Mouse (Mus musculus) MEL (cell line): ENCODE data around the gene Flnb. TPM values are rescaled to one million over a fixed set of nuclear protein-coding genes. Genes with fewer than 3 reads are reported as not detected.

ENCODE experiments used
- DNase-seq: peaks from one replicate; pipeline ENCODE4 v3.0.0; 2011; ENCODE audit warnings: low read depth, low spot score
- H3K27ac ChIP-seq: 2 replicates; pipeline ENCODE4 v1.5.1; 2012; ENCODE audit warnings: low read depth, mild to moderate bottlenecking, control low read depth, low read length, moderate library complexity; ENCODE audit not compliant: control insufficient read depth
- H3K27me3 ChIP-seq, 2 experiments: fragments of 150-350 bp in 1 of 2; sonication (generic) in 1 of 2; 2 replicates each; pipeline ENCODE4 v1.6.1; 2012; ENCODE audit warnings: low read length in 2 of 2, mild to moderate bottlenecking in 2 of 2, improper control_type of control experiment in 1 of 2, moderate library complexity in 1 of 2; ENCODE audit not compliant: insufficient read depth in 2 of 2, control insufficient read depth in 1 of 2
- H3K36me3 ChIP-seq, 2 experiments: 2 replicates each; pipeline ENCODE4 v1.6.1; 2012 to 2014; ENCODE audit warnings: low read length in 2 of 2, improper control_type of control experiment in 1 of 2, inconsistent platforms in 1 of 2, mild to moderate bottlenecking in 1 of 2; ENCODE audit not compliant: insufficient read depth in 2 of 2, control insufficient read depth in 1 of 2
- H3K4me1 ChIP-seq, 2 experiments: fragments of 150-350 bp in 1 of 2; sonication (generic) in 1 of 2; 2 replicates each; pipeline ENCODE4 v1.6.1; 2012; ENCODE audit warnings: low read length in 2 of 2, improper control_type of control experiment in 1 of 2, mild to moderate bottlenecking in 1 of 2; ENCODE audit not compliant: insufficient read depth in 2 of 2, control insufficient read depth in 1 of 2
- H3K4me3 ChIP-seq, 2 experiments: fragments of 150-350 bp in 1 of 2; sonication (generic) in 1 of 2; 2 replicates each; pipeline ENCODE4 v1.5.1; 2012; ENCODE audit warnings: low read depth in 2 of 2, low read length in 2 of 2, mild to moderate bottlenecking in 2 of 2, moderate library complexity in 2 of 2, control low read depth in 1 of 2, improper control_type of control experiment in 1 of 2; ENCODE audit not compliant: control insufficient read depth in 1 of 2, insufficient read depth in 1 of 2
- H3K79me2 ChIP-seq: 2 replicates; pipeline ENCODE4 v1.6.1; 2012; ENCODE audit warnings: mild to moderate bottlenecking, low read length, moderate library complexity; ENCODE audit not compliant: control insufficient read depth, poor library complexity, insufficient read depth
- H3K9ac ChIP-seq: 2 replicates; pipeline ENCODE4 v1.6.1; 2012; ENCODE audit warnings: low read depth, mild to moderate bottlenecking, control low read depth, low read length, moderate library complexity; ENCODE audit not compliant: control insufficient read depth, poor library complexity, severe bottlenecking
- H3K9me3 ChIP-seq: fragments of 150-350 bp; sonication (generic); replicated peaks from 2 replicates; pipeline ENCODE4 v1.6.1; 2012; ENCODE audit warnings: mild to moderate bottlenecking, low read length, improper control_type of control experiment, moderate library complexity; ENCODE audit not compliant: insufficient read depth
- BHLHE40 ChIP-seq: IDR thresholded peaks from 2 replicates; pipeline ENCODE4 v1.6.1; 2012; ENCODE audit warnings: low read depth, mild to moderate bottlenecking, inconsistent platforms, low read length, improper control_type of control experiment, borderline replicate concordance
- CHD1 ChIP-seq: IDR thresholded peaks from 2 replicates; pipeline ENCODE4 v1.6.1; 2012; ENCODE audit warnings: low read depth, mild to moderate bottlenecking, inconsistent platforms, low read length, improper control_type of control experiment
- CHD2 ChIP-seq: IDR thresholded peaks from 2 replicates; pipeline ENCODE4 v1.6.1; 2011; ENCODE audit warnings: low read length, improper control_type of control experiment
- CTCF ChIP-seq, 3 experiments: IDR thresholded peaks in 2 of 3; conservative IDR thresholded peaks in 1 of 3; 2 replicates each; pipeline ENCODE4 v1.5.1; 2011 to 2012; ENCODE audit warnings: low read length in 3 of 3, low read depth in 2 of 3, mild to moderate bottlenecking in 2 of 3, improper control_type of control experiment in 1 of 3, inconsistent platforms in 1 of 3, mixed read lengths in 1 of 3, moderate library complexity in 1 of 3; ENCODE audit not compliant: control insufficient read depth in 1 of 3, insufficient read depth in 1 of 3, poor library complexity in 1 of 3, severe bottlenecking in 1 of 3
- ELF1 ChIP-seq: IDR thresholded peaks from 2 replicates; pipeline ENCODE4 v1.6.1; 2014; ENCODE audit warnings: low read depth, mild to moderate bottlenecking, inconsistent platforms, low read length, improper control_type of control experiment, moderate library complexity
- GABPA ChIP-seq: IDR thresholded peaks from 2 replicates; pipeline ENCODE4 v1.6.1; 2012; ENCODE audit warnings: low read depth, mild to moderate bottlenecking, inconsistent platforms, low read length, improper control_type of control experiment, moderate library complexity
- KAT2A ChIP-seq: conservative IDR thresholded peaks from 2 replicates; pipeline ENCODE4 v1.6.1; 2012; ENCODE audit warnings: low read depth, low read length, improper control_type of control experiment, inconsistent platforms
- MAFK ChIP-seq: IDR thresholded peaks from 2 replicates; pipeline ENCODE4 v1.6.1; 2011; ENCODE audit warnings: low read depth, mild to moderate bottlenecking, low read length, improper control_type of control experiment, borderline replicate concordance
- MEF2A ChIP-seq: IDR thresholded peaks from 2 replicates; pipeline ENCODE4 v1.6.1; 2014; ENCODE audit warnings: low read depth, mild to moderate bottlenecking, inconsistent platforms, low read length, improper control_type of control experiment; ENCODE audit not compliant: poor library complexity, insufficient replicate concordance, severe bottlenecking; ENCODE audit errors: extremely low read depth
- MXI1 ChIP-seq: IDR thresholded peaks from 2 replicates; pipeline ENCODE4 v1.6.1; 2011; ENCODE audit warnings: mild to moderate bottlenecking, low read depth, low read length, improper control_type of control experiment
- MYB ChIP-seq: IDR thresholded peaks from 2 replicates; pipeline ENCODE4 v1.6.1; 2011; ENCODE audit warnings: mild to moderate bottlenecking, low read depth, low read length, improper control_type of control experiment
- MYC ChIP-seq: IDR thresholded peaks from 2 replicates; pipeline ENCODE4 v1.6.1; 2011; ENCODE audit warnings: low read depth, mild to moderate bottlenecking, low read length, improper control_type of control experiment, moderate library complexity
- NELFE ChIP-seq: IDR thresholded peaks from 2 replicates; pipeline ENCODE4 v1.6.1; 2011; ENCODE audit warnings: low read depth, low read length, improper control_type of control experiment
- NRF1 ChIP-seq: IDR thresholded peaks from 2 replicates; pipeline ENCODE4 v1.6.1; 2014; ENCODE audit warnings: low read depth, mild to moderate bottlenecking, inconsistent platforms, low read length, improper control_type of control experiment, moderate library complexity; ENCODE audit not compliant: poor library complexity, insufficient read depth, severe bottlenecking
- POLR2A ChIP-seq, 2 experiments: IDR thresholded peaks; 2 replicates each; pipeline ENCODE4 v1.6.1; 2011 to 2012; ENCODE audit warnings: low read length in 2 of 2, mild to moderate bottlenecking in 2 of 2, control low read depth in 1 of 2, improper control_type of control experiment in 1 of 2, low read depth in 1 of 2, moderate library complexity in 1 of 2; ENCODE audit not compliant: control insufficient read depth in 1 of 2, insufficient read depth in 1 of 2, poor library complexity in 1 of 2
- POLR2AphosphoS2 ChIP-seq: IDR thresholded peaks from 2 replicates; pipeline ENCODE4 v1.6.1; 2011; ENCODE audit warnings: low read length, improper control_type of control experiment
- POLR2AphosphoS5 ChIP-seq: IDR thresholded peaks from 2 replicates; pipeline ENCODE4 v1.6.1; 2012; ENCODE audit warnings: low read depth, borderline replicate concordance, mild to moderate bottlenecking, inconsistent platforms, low read length, moderate library complexity, mixed read lengths
- RAD21 ChIP-seq: IDR thresholded peaks from 2 replicates; pipeline ENCODE4 v1.6.1; 2011; ENCODE audit warnings: mild to moderate bottlenecking, low read depth, low read length, improper control_type of control experiment
- TBP ChIP-seq: IDR thresholded peaks from 2 replicates; pipeline ENCODE4 v1.8.0; 2011; ENCODE audit warnings: low read depth, low read length, improper control_type of control experiment
- USF1 ChIP-seq: IDR thresholded peaks from 2 replicates; pipeline ENCODE4 v1.6.1; 2014; ENCODE audit warnings: low read depth, mild to moderate bottlenecking, inconsistent platforms, low read length, improper control_type of control experiment, moderate library complexity
- USF2 ChIP-seq, 2 experiments: IDR thresholded peaks; 2 replicates each; pipeline ENCODE4 v1.6.1; 2011 to 2012; ENCODE audit warnings: improper control_type of control experiment in 2 of 2, low read length in 2 of 2, borderline replicate concordance in 1 of 2, inconsistent platforms in 1 of 2, low read depth in 1 of 2, mild to moderate bottlenecking in 1 of 2; ENCODE audit not compliant: insufficient read depth in 1 of 2
- ZKSCAN1 ChIP-seq: IDR thresholded peaks from 2 replicates; pipeline ENCODE4 v1.6.1; 2012; ENCODE audit warnings: low read depth, mild to moderate bottlenecking, inconsistent platforms, low read length, improper control_type of control experiment, moderate library complexity
- ZNF384 ChIP-seq: IDR thresholded peaks from 2 replicates; pipeline ENCODE4 v1.6.1; 2012; ENCODE audit warnings: low read depth, mild to moderate bottlenecking, inconsistent platforms, low read length, improper control_type of control experiment
- polyA plus RNA-seq, 2 experiments: library from polyadenylated mRNA; stranded (reverse) in 1 of 2; unstranded in 1 of 2; fragments of >175 nt in 1 of 2; fragments of >200 nt in 1 of 2; gene quantifications; 2 replicates each; pipeline versions ENCODE4 v1.2.1 to v1.2.4; 2012; ENCODE audit warnings: low replicate concordance in 2 of 2, low read depth in 1 of 2; ENCODE audit not compliant: insufficient read length in 2 of 2, insufficient read depth in 1 of 2, missing spikeins in 1 of 2
- total RNA-seq: library from RNA; depleted of rRNA; stranded (reverse); fragments of 300-350 nt; gene quantifications from 2 replicates; pipeline ENCODE4 v1.2.3, GENCODE M21; 2012

The Flnb gene
- total and polyA plus RNA-seq, 3 experiments = 1.0 to 3.1 TPM; not detected in 1

- H3K9me3 ChIP-seq = no peaks in the 10 kb centered on the region
- no peak overlapping the region for H3K4me3 ChIP-seq
- H3K27ac ChIP-seq = no peak overlapping the region
- H3K36me3 ChIP-seq = peaks cover 0 to 30% of the 10 kb centered on the region in 2 experiments; a peak in 2 of 4 replicates
- no peaks in the 10 kb centered on the region for H3K79me2 ChIP-seq
- H3K4me1 ChIP-seq = peaks cover 20 to 43% of the 10 kb centered on the region in 2 experiments
- H3K9ac ChIP-seq = no peak overlapping the region
- H3K27me3 ChIP-seq = no peaks in the 10 kb centered on the region
- no peak for DNase-seq
- no peak for TF ChIP-seq MEF2A
- TF ChIP-seq TBP = no peak
- no peak for TF ChIP-seq MYB
- no peak for TF ChIP-seq POLR2AphosphoS2
- no peak for TF ChIP-seq ZKSCAN1
- TF ChIP-seq MYC = no peak
- no peak for TF ChIP-seq RAD21
- TF ChIP-seq NRF1 = no peak
- TF ChIP-seq MAFK = no peak
- TF ChIP-seq POLR2A (IDR thresholded peaks at IDR 0.05; ENCODE audit: control insufficient read depth in 1 of 2, insufficient read depth in 1 of 2, low read depth in 1 of 2, low read length in 2 of 2, poor library complexity in 1 of 2) = no peak
Observed at GRCm38 (mm10) chr14:7884841-7885240, 67.1 kb downstream of the Flnb start.

- no peak for DNase-seq
- Histone ChIP-seq H3K4me1 (peaks cover 20 to 40% of the 10 kb centered on the region in 2 experiments), H3K27me3 (no peaks in the 10 kb centered on the region), H3K4me3 (no peak overlapping the region), H3K79me2 (no peaks in the 10 kb centered on the region), H3K9me3 (no peaks in the 10 kb centered on the region), H3K36me3 (peaks cover 0 to 29% of the 10 kb centered on the region in 2 experiments; a peak in 2 of 4 replicates), H3K9ac (no peak overlapping the region), H3K27ac (no peak overlapping the region)
- TF ChIP-seq RAD21 = no peak
- TF ChIP-seq MYB = no peak
- TF ChIP-seq MEF2A = no peak
- TF ChIP-seq KAT2A = no peak
- no peak for TF ChIP-seq POLR2AphosphoS5
- no peak for TF ChIP-seq MXI1
- no peak for TF ChIP-seq POLR2A (IDR thresholded peaks at IDR 0.05; ENCODE audit: control insufficient read depth in 1 of 2, insufficient read depth in 1 of 2, low read depth in 1 of 2, low read length in 2 of 2, poor library complexity in 1 of 2)
- TF ChIP-seq USF2 (IDR thresholded peaks at IDR 0.05; ENCODE audit: borderline replicate concordance in 1 of 2, insufficient read depth in 1 of 2, low read depth in 1 of 2, low read length in 2 of 2) = no peak
- TF ChIP-seq USF1 = no peak
- no peak for TF ChIP-seq CHD2
- no peak for TF ChIP-seq ZNF384
- TF ChIP-seq CTCF (IDR thresholded peaks at IDR 0.05 in 2 of 3, conservative IDR thresholded peaks at IDR 0.05 in 1 of 3; ENCODE audit: control insufficient read depth in 1 of 3, insufficient read depth in 1 of 3, low read depth in 2 of 3, low read length in 3 of 3, poor library complexity in 1 of 3, severe bottlenecking in 1 of 3) = no peak
- no peak for TF ChIP-seq NRF1
- no peak for TF ChIP-seq NELFE
- no peak for TF ChIP-seq CHD1
- TF ChIP-seq ELF1 = no peak
- TF ChIP-seq GABPA = no peak
- TF ChIP-seq BHLHE40 = no peak
Observed at GRCm38 (mm10) chr14:7885540-7885939, 67.8 kb downstream of the Flnb start.
